Mouse (Mus musculus): Measurements from ENCODE around the gene Exosc5.
A peak's percentile ranks its signal among the peaks of the same experiment; 100 is the strongest.

Gene Exosc5

DNA sequence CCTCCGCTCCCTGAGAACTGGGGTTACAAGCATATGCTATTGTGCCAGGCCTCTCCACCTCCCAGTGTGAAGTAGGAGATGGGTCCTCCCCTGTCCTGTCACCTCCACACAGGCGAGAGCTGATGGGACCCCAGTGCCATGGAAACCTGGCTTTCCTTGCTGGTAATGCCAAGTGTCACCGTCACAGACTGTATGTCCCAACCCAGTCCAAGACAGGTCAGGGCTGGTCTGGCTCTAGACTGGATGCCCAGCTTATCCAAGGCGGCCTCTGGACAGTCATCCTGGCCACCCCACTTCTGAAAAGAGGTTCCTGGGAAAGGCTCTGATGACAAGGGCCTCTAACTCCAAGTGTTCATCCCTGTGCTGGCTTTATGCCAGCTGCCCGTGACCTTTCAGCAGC lies 21.9 kb upstream of the Exosc5 start:
- DNase-seq (ENCODE audit: inconsistent ontology term), result no peak

GRCm38 (mm10) chr7:25639754-25640153 lies 19.2 kb upstream of the Exosc5 start:
- no peak for DNase-seq (ENCODE audit: inconsistent ontology term)

DNA sequence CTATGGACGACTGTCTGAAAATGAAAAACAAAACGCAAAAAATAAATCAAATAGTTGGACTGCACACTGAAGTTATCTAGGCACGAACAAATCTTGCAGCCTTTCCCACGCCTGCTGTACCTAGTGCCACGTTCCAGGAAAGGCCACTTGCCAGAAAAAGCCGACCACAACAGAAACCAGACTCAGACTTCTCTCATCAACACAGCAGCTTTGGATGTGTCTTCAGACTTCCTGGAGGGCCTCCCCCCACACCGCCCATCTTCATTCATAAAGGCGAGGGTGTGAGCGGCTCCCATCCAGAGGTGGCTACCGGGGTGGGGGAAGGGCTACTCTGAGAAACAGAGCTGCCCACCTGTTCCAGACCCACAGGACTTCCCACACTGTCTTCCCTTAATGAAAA lies 14.8 kb upstream of the Exosc5 start:
- DNase-seq (ENCODE audit: inconsistent ontology term), result no peak

GRCm38 (mm10) chr7:25644631-25645030 lies 14.3 kb upstream of the Exosc5 start:
- DNase-seq (ENCODE audit: inconsistent ontology term), result peak; percentile 22

GRCm38 (mm10) chr7:25645074-25645473 lies 13.9 kb upstream of the Exosc5 start:
- no peak for DNase-seq (ENCODE audit: inconsistent ontology term)

- DNase-seq (ENCODE audit: inconsistent ontology term), result no peak
Observed at GRCm38 (mm10) chr7:25647574-25648123, 11.3 kb upstream of the Exosc5 start.

GRCm38 (mm10) chr7:25649839-25650238 lies 9.1 kb upstream of the Exosc5 start:
- no peak for DNase-seq (ENCODE audit: inconsistent ontology term)

GRCm38 (mm10) chr7:25651281-25651680 lies 7.7 kb upstream of the Exosc5 start:
- no peak for DNase-seq (ENCODE audit: inconsistent ontology term)

DNA sequence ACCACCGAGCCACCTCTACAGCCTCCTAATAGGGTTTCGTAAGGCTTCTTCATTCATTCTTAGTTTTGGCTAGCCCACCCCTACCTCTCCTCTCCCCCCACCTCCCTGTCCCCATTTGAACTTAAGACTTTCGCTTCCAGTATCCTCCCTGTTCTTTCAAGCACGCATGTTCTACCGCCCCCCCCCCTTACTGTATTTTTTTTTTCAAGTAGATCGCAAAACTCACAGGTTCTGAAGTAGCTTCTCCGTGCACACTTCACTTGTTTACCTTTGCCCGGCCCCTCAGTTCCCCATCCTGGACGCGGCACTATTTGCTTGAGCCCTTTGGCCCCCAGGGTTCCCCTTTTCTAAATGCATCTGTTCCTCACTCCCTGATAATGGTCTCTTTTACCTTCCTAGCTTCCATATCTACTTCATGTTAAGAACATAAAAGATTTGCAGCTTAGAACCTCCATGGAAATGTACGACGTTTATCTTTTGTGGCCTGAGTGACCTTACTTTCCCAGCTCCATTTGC lies 6.7 kb upstream of the Exosc5 start:
- no peak for DNase-seq (ENCODE audit: inconsistent ontology term)

DNA sequence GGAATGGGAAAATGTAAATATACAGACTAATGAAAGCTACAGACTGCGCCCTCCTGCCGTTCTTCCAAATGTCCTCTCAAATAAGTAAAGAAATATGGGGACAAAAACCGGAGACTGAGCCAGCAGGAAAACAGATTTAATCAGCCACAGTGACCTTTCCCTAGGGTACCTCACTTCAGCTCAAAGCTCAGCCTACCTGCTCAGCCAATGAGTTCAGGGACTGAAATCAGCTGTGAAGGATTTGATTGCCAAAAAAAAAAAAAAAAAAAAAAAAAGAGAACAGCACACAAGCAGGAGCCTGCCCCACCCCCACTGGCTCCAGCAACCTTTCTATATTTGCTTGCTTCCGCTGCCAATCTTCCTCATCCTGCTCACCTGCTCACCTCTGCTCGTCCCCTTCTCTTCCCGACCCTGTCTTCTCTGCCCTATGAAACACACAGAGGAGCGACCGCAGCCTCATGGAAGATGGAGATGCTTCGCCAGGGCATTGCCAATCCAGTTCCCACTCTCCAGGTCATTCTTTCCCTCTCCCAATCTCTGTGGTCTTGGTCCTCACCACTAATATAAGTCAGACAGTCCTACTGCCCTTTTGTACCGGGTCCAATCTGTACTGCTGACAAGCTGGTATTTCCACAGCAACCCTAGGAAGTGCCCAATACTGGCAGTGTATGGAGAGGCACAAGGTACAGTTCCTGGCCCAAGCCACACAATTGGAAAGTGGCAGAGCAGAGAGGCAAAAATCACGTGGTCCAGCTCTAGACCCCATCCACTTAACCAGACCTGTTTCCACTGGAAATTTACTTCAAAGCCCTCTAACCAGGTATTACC lies 3.1 kb upstream of the Exosc5 start:
- DNase-seq (ENCODE audit: inconsistent ontology term), result no peak

DNA sequence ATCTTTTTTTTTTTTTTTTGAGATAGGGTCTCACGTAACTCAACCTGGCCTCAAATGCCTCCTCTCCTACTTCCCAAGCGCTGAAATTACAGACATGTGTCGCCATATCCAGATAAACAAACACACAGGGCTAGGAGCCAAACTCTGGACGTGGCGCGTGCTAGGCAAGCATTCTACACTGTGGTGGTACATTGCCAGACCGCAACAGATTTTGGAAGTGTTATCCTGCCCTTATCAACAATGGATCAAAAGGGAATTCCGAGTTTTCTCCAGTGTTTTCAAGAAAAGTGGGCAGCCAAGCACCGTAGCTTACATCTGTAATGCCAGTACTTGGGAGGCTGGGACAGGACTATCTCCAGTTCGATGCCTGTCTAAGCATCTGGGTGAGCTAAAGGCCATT lies 1.2 kb upstream of the Exosc5 start:
- DNase-seq (ENCODE audit: inconsistent ontology term), result no peak

DNA sequence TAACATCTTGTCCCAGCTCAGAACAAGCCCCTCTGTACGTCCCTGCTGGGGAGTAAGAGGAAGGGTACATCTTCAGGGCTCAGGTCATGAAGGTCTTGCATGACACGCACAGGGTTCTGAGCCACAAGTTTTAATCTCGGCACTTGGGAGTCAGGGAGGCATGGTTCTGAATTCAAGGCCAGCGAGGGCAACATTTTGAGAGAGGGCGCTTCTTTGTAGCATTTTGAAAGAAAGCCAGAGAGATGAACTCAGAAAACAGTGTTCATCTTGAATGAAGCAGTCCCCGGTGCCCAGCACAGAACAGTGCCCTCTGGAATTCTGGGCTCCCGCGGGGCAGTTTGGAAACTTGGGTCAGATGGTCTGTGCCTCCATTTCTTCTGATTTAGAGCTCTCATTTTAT lies 7.4 kb downstream of the Exosc5 start:
- DNase-seq (ENCODE audit: inconsistent ontology term), result no peak

DNA sequence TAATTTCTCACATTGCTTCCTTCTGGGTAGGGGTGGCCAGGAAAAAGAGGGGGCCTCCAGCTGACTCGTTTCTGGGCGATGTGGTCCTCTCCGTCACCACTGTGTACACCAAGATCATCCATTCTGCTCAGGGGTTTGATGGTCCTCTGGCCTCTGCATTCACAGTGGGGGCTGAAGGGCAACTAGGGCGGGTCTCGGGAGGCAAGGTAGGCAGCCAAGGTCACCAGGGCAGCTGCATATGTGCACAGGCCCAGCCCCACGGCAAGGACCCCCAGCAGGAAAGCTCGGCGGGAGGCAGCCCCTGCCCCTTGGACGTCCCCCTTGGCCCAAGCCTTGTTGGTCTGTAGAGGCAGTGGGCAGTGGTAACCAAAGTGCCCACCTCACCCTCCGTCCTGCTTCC lies 10.2 kb downstream of the Exosc5 start:
- no peak for DNase-seq (ENCODE audit: inconsistent ontology term)

DNA sequence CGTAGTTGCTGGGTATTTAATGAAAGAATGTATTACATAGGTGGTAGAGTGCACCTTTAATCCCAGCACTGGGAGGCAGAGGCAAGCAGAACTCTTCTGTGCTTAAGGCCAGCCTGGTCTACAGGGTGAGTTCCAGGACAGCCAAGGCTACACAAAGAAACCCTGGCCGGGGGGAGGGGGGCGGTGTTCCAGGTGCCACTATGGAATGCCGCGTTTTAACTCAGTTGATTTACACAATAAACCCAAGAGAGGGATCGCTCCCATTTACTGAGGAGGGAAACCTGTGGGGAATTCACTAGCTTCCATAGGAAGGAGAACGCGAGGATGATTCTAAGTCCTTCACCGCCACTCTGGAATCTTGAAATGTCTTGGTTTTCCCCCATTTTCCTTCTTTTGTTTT lies 10.7 kb downstream of the Exosc5 start:
- DNase-seq (ENCODE audit: inconsistent ontology term), result no peak

DNA sequence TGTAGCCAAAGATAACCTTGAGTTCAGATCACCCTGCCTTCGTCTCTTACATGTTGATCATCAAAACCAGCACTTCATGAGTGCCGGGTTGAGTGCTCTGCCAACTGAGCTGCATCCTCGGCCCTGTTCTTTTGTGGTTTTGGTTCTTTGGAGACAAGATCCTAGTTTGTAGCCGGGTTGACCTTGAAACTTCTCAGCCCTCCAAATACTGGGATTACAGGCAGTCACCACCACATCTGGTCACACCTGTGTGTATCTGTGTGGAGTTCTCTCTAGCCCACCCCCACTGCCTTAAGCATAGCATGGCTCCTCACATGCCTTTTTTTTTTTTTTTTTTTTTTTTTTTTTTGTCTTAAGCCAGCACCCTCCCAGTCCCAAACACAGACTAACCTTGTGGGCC lies 11.1 kb downstream of the Exosc5 start:
- DNase-seq (ENCODE audit: inconsistent ontology term), result no peak

DNA sequence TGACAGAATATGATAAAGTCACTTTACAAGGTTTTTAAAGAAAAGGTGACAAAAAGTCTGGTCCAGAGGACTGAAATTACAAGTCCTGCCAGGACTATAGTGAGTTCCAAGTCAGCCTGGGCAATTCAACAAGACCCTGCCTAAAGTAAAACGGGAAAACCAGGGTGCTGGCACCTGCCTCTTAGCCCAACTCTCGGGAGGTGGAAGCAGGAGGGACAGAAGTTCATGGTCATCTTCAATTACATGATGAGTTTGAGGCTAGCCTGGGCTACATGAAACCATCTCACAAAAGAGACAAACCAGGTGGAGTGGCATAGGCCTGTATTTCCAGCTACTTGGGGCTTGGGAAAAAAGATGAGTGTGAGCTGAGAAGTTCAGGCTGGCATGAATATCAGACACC lies 12.7 kb downstream of the Exosc5 start:
- no peak for DNase-seq (ENCODE audit: inconsistent ontology term)

DNA sequence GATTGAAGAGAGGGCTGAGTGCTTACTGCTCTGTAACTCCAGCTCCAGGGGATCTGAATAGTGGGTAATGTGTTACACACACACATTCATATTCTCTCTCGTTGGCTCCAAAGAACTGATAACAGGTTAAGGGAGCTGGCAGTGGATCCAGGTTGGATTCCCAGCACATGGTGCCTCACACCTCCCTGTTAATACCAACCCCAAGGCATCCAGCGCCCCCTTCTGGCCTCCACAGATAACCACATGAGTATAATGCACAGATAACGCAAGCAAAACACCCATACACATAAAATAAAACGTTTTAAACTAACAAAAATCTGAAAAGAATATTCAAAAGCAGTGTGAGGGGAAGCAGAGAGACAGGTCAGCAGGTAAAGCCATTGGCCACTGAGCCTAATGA lies 13.5 kb downstream of the Exosc5 start:
- DNase-seq (ENCODE audit: inconsistent ontology term), result no peak

GRCm38 (mm10) chr7:25674297-25674696 lies 15.3 kb downstream of the Exosc5 start:
- no peak for DNase-seq (ENCODE audit: inconsistent ontology term)

- DNase-seq (ENCODE audit: inconsistent ontology term), result no peak
Observed at GRCm38 (mm10) chr7:25674719-25675300, 15.8 kb downstream of the Exosc5 start, which contains the start of gene Tmem91. TSS of gene Tmem91 (minus strand) at chr7:25675166.

DNA sequence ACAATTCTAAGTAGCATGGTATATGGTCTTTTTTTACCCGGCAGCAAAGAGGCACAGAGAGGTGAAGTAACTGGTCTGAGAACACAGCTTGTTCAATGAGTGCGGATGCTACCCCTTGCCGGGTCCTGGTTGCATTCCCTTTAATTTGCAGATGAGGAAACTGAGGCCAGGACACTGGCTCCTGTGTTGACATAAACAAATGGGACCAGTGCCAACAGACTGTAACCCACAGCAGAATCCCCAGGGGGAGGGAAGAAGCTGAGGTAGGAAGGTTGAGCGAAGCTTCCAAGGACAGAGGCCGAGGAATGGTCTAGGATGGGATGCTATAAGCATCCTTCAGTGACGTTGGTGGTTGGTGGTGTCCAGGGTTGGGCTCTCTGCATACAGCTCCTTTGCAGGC lies 16.4 kb downstream of the Exosc5 start:
- DNase-seq (ENCODE audit: inconsistent ontology term), result no peak

- DNase-seq (ENCODE audit: inconsistent ontology term), result peak; percentile 99
Observed at GRCm38 (mm10) chr7:25676085-25676781, 17.3 kb downstream of the Exosc5 start.

DNA sequence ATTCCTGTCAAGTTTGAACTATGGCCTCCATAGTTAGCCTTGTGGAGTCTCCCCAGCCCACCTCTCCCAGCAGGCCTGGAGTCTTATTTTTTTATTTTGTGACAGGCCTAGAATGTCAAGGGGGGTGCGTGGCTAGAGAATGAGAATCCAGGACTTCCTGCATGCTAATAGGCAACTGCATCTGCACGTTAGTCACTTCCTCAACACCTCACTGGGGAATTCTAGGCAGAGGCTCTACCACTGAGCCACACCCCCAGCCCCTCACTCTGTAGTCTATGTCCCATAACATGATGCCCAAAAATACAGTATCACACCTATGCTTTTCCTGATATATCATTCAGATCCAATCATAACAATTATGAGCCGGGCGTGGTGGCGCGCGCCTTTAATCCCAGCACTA lies 18.0 kb downstream of the Exosc5 start:
- no peak for DNase-seq (ENCODE audit: inconsistent ontology term)

Measured in Muller cell, postnatal 12 days (primary cell).